Mouse (Mus musculus) bone marrow, adult 2 months (tissue): ENCODE data around the gene 1700086D15Rik.

Source experiments
- CTCF ChIP-seq: fragments of 200-500 bp; IDR thresholded peaks from 2 replicates; pipeline ENCODE4 v1.5.1; 2011; ENCODE audit warnings: low read length, control low read depth; ENCODE audit not compliant: control insufficient read depth, insufficient read depth
- POLR2A ChIP-seq: fragments of 200-500 bp; IDR thresholded peaks from 2 replicates; pipeline ENCODE4 v1.6.1; 2011; ENCODE audit warnings: low read depth, mild to moderate bottlenecking, control low read depth, low read length, borderline replicate concordance; ENCODE audit not compliant: control insufficient read depth

GRCm38 (mm10) chr11:65120276-65120675 is 39.4 kb downstream of the 1700086D15Rik start:
- TF ChIP-seq POLR2A = no peak
- TF ChIP-seq CTCF = no peak
